Mouse (Mus musculus) neural tube, embryonic 13.5 days (tissue): ENCODE data around the gene Bmt2. TPM values are rescaled to one million over a fixed set of nuclear protein-coding genes. Genes with fewer than 3 reads are reported as not detected.

Experiments
- ATAC-seq: fragments of 200-750 bp; cut with Nextera tagmentation; 2 replicates; pipeline ENCODE4 v1.8.0; 2017; ENCODE audit warnings: low read depth, mild to moderate bottlenecking, moderate TSS enrichment, moderate library complexity
- H3K27ac ChIP-seq: fragments of 300-500 bp; sonication (generic); replicated peaks from 2 replicates; pipeline ENCODE4 v1.5.1; 2015; ENCODE audit warnings: moderate library complexity, mild to moderate bottlenecking, inconsistent platforms
- H3K27me3 ChIP-seq: fragments of 300-500 bp; sonication (generic); 2 replicates; pipeline ENCODE4 v1.6.1; 2015; ENCODE audit warnings: mild to moderate bottlenecking, inconsistent platforms
- H3K36me3 ChIP-seq: fragments of 300-500 bp; sonication (generic); 2 replicates; pipeline ENCODE4 v1.6.1; 2015; ENCODE audit warnings: mild to moderate bottlenecking, inconsistent platforms
- H3K4me1 ChIP-seq: fragments of 300-500 bp; sonication (generic); replicated peaks from 2 replicates; pipeline ENCODE4 v1.6.1; 2015; ENCODE audit warnings: inconsistent platforms
- H3K4me2 ChIP-seq: fragments of 300-500 bp; sonication (generic); 2 replicates; pipeline ENCODE4 v1.6.1; 2015; ENCODE audit warnings: inconsistent platforms, mild to moderate bottlenecking, moderate library complexity
- H3K4me3 ChIP-seq: fragments of 300-500 bp; sonication (generic); 2 replicates; pipeline ENCODE4 v1.5.1; 2015; ENCODE audit warnings: mild to moderate bottlenecking, inconsistent platforms
- H3K9ac ChIP-seq: fragments of 300-500 bp; sonication (generic); 2 replicates; pipeline ENCODE4 v1.6.1; 2015; ENCODE audit warnings: moderate library complexity, mild to moderate bottlenecking, inconsistent platforms
- H3K9me3 ChIP-seq: fragments of 300-500 bp; sonication (generic); 2 replicates; pipeline ENCODE4 v1.6.1; 2016; ENCODE audit warnings: inconsistent platforms
- WGBS: fragments of 180-500 bp; shearing (Covaris S2); methylation state at CpG from one replicate; pipeline ENCODE4 v1.1.7; 2015; 5-methylcytosine and 5-hydroxymethylcytosine counted together
- polyA plus RNA-seq: library from polyadenylated mRNA; unstranded; fragments of >200 nt; fragmentation: Nextera tagmentation; extraction: Ambion mirVana; gene quantifications from 2 replicates; pipeline ENCODE4 v1.2.1, GENCODE M21; 2015

Gene Bmt2
- polyA plus RNA-seq, 1 experiment from 2014 or later, result 21.7 TPM

DNA sequence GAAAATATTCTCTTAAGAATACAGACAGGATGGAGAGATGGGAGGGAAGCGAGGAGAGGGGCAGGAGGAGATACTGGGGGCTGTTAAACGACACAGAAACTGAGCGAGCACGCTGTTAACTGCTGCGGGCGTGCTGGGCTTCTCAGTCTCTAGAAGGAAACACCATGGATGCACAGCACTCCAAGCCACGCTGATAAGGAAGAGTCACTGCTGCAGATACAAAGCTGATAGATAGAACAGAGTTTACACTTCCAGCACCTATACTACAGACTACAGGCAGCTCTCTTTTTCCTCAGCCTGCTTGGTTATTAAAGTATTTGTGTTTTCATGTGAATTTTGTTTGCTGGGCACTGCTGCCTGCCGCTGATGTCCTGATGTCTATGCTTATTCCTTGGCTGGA, 91.6 kb downstream of the Bmt2 start:
- no peak for ATAC-seq
- H3K9me3 ChIP-seq, result no peaks in the 10 kb centered on the region
- 78% methylated on average over 8 of the region's 8 CpGs for WGBS

DNA sequence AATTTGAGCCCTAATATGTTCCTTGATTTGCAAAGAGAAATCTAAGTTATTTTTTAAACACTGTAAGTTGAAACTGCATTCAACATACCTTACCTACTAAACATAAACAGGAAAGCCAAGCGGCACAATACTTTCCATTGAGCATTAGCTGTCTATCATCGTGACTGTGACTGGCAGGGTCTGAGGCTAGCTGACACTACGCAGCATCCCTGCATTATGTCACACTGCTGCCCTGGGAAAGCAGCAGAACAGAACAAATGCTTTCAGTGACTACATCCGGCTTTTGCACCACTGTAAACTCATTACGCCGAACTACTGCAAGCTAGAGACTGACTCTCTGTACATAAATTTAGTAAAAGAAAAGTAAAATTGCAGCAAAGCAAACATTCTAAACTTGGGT, 93.0 kb downstream of the Bmt2 start:
- no peak overlapping the region for H3K4me3 ChIP-seq
- H3K4me1 ChIP-seq, result no peaks in the 10 kb centered on the region
- no peaks in the 10 kb centered on the region for H3K27me3 ChIP-seq
- no peak overlapping the region for H3K4me2 ChIP-seq
- no peak for ATAC-seq
- H3K27ac ChIP-seq, result no peak overlapping the region
- 91% methylated on average over 6 of the region's 6 CpGs for WGBS
- peaks cover 32% of the 10 kb centered on the region for H3K36me3 ChIP-seq
- H3K9ac ChIP-seq, result no peak overlapping the region
- no peaks in the 10 kb centered on the region for H3K9me3 ChIP-seq

More for the DNA sequence above, 91.6 kb downstream of the Bmt2 start:
- no peak overlapping the region for H3K4me3 ChIP-seq
- H3K4me1 ChIP-seq, result no peaks in the 10 kb centered on the region
- H3K27ac ChIP-seq, result no peak overlapping the region
- H3K36me3 ChIP-seq, result peaks cover 33% of the 10 kb centered on the region
- H3K27me3 ChIP-seq, result no peaks in the 10 kb centered on the region
- H3K9ac ChIP-seq, result no peak overlapping the region
- H3K4me2 ChIP-seq, result no peak overlapping the region

DNA sequence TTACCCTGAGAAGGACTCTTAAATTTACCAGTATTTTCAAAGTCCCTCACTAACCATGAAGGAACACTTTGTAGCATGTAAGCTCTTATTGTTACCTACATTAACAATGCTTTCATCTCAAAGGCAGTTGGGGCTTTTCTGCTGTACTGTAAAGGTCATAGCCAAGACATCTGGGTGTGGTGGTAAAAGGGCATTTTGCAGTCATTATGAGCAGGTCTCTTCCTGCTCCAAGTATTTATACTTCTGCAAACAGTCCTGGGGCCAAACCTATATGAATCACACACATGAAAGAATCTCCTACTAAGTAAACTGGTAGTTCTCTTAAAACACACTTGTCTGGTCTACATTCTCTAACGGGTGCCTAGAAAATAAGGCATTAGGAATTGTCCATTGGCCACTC, 95.7 kb downstream of the Bmt2 start:
- ATAC-seq, result no peak
- 90% methylated on average over 1 of the region's 1 CpGs for WGBS
- no peak overlapping the region for H3K27ac ChIP-seq
- H3K4me2 ChIP-seq, result no peak overlapping the region
- peaks cover 33% of the 10 kb centered on the region for H3K36me3 ChIP-seq
- no peak overlapping the region for H3K4me3 ChIP-seq
- no peaks in the 10 kb centered on the region for H3K9me3 ChIP-seq
- no peak overlapping the region for H3K9ac ChIP-seq
- no peaks in the 10 kb centered on the region for H3K27me3 ChIP-seq
- H3K4me1 ChIP-seq, result no peaks in the 10 kb centered on the region

Other genes starting within 250 kb of the Bmt2 start
- gene Tmem168, start 69.9 kb downstream of the Bmt2 start, polyA plus RNA-seq, result 23.8 and 27.4 TPM in 2 replicates
- 78.5 and 82.4 TPM in 2 replicates for gene Gpr85, start 162.0 kb upstream of the Bmt2 start, polyA plus RNA-seq
- gene 2610001J05Rik, start 193.6 kb upstream of the Bmt2 start, polyA plus RNA-seq, result 89.4 and 93.9 TPM in 2 replicates